Mouse (Mus musculus) hindbrain, embryonic 15.5 days (tissue): ENCODE data around the gene St7l. TPM values are rescaled to one million over a fixed set of nuclear protein-coding genes. Genes with fewer than 3 reads are reported as not detected.
"Not testable (repeated sequence)": the region's sequence is repeated elsewhere in the genome, so short reads cannot be mapped to it uniquely, and the experiment has no call there.

Experiments
- ATAC-seq: fragments of 200-750 bp; cut with Nextera tagmentation; 2 replicates; pipeline ENCODE4 v1.8.0; 2017; ENCODE audit warnings: low read depth, moderate number of reproducible peaks, moderate TSS enrichment; ENCODE audit not compliant: low FRiP score
- H3K27ac ChIP-seq: fragments of 300-500 bp; sonication (generic); replicated peaks from 2 replicates; pipeline ENCODE4 v1.5.1; 2015; ENCODE audit warnings: mild to moderate bottlenecking, inconsistent platforms
- H3K27me3 ChIP-seq: fragments of 300-500 bp; sonication (generic); 2 replicates; pipeline ENCODE4 v1.6.1; 2015; ENCODE audit warnings: control low read depth, inconsistent platforms
- H3K36me3 ChIP-seq: fragments of 300-500 bp; sonication (generic); 2 replicates; pipeline ENCODE4 v1.6.1; 2015; ENCODE audit warnings: control low read depth, inconsistent platforms
- H3K4me1 ChIP-seq: fragments of 300-500 bp; sonication (generic); replicated peaks from 2 replicates; pipeline ENCODE4 v1.6.1; 2015; ENCODE audit warnings: control low read depth, inconsistent platforms
- H3K4me2 ChIP-seq: fragments of 300-500 bp; sonication (generic); 2 replicates; pipeline ENCODE4 v1.6.1; 2015; ENCODE audit warnings: moderate library complexity, mild to moderate bottlenecking, inconsistent platforms
- H3K4me3 ChIP-seq: fragments of 300-500 bp; sonication (generic); 2 replicates; pipeline ENCODE4 v1.5.1; 2015; ENCODE audit warnings: mild to moderate bottlenecking, inconsistent platforms
- H3K9ac ChIP-seq: fragments of 300-500 bp; sonication (generic); 2 replicates; pipeline ENCODE4 v1.6.1; 2015; ENCODE audit warnings: inconsistent platforms
- H3K9me3 ChIP-seq: fragments of 300-500 bp; sonication (generic); 2 replicates; pipeline ENCODE4 v1.6.1; 2016; ENCODE audit warnings: control low read depth, inconsistent platforms
- WGBS: fragments of 180-500 bp; shearing (Covaris S2); methylation state at CpG from one replicate; pipeline ENCODE4 v1.1.7; 2015; 5-methylcytosine and 5-hydroxymethylcytosine counted together
- polyA plus RNA-seq: library from polyadenylated mRNA; unstranded; fragments of >200 nt; fragmentation: Nextera tagmentation; extraction: Ambion mirVana; gene quantifications from 2 replicates; pipeline ENCODE4 v1.2.1, GENCODE M21; 2015

Gene St7l
- polyA plus RNA-seq, 1 experiment from 2014 or later: 31.8 TPM

- no peak for ATAC-seq
- no peak overlapping the region for H3K27ac ChIP-seq
- H3K27me3 ChIP-seq: no peaks in the 10 kb centered on the region
- no peak overlapping the region for H3K4me2 ChIP-seq
- no peaks in the 10 kb centered on the region for H3K9me3 ChIP-seq
- H3K9ac ChIP-seq: no peak overlapping the region
- no peak overlapping the region for H3K4me3 ChIP-seq
- 0 out of 2 replicates have a peak, but pooled peaks cover 4% of the 10 kb centered on the region for H3K36me3 ChIP-seq
- H3K4me1 ChIP-seq: no peaks in the 10 kb centered on the region
- 85% methylated on average over 1 of the region's 1 CpGs for WGBS
These were observed 9.3 kb upstream of the St7l start for GRCm38 (mm10) chr3:104854465-104854864.

- Histone ChIP-seq H3K4me3 (no peak overlapping the region), H3K9me3 (no peaks in the 10 kb centered on the region), H3K27ac (no peak overlapping the region), H3K9ac (no peak overlapping the region), H3K27me3 (no peaks in the 10 kb centered on the region), H3K4me2 (no peak overlapping the region), H3K36me3 (0 out of 2 replicates have a peak, but pooled peaks cover 4% of the 10 kb centered on the region), H3K4me1 (no peaks in the 10 kb centered on the region)
- ATAC-seq: no peak
These were observed 8.9 kb upstream of the St7l start for GRCm38 (mm10) chr3:104854866-104855265.

GRCm38 (mm10) chr3:104856106-104856505 is 7.7 kb upstream of the St7l start:
- H3K4me1 ChIP-seq: peaks cover 3% of the 10 kb centered on the region
- H3K9ac ChIP-seq: no peak overlapping the region
- no peak overlapping the region for H3K27ac ChIP-seq
- ATAC-seq: no peak
- H3K27me3 ChIP-seq: no peaks in the 10 kb centered on the region
- no peak overlapping the region for H3K4me2 ChIP-seq
- H3K36me3 ChIP-seq: 0 out of 2 replicates have a peak, but pooled peaks cover 4% of the 10 kb centered on the region
- WGBS: 88% methylated on average over 1 of the region's 1 CpGs
- H3K4me3 ChIP-seq: no peak overlapping the region
- no peaks in the 10 kb centered on the region for H3K9me3 ChIP-seq

GRCm38 (mm10) chr3:104858560-104858959 is 5.2 kb upstream of the St7l start:
- Histone ChIP-seq H3K4me3 (no peak overlapping the region), H3K9me3 (no peaks in the 10 kb centered on the region), H3K4me1 (peaks cover 27% of the 10 kb centered on the region), H3K36me3 (0 out of 2 replicates have a peak, but pooled peaks cover 4% of the 10 kb centered on the region), H3K4me2 (no peak overlapping the region), H3K9ac (no peak overlapping the region), H3K27me3 (no peaks in the 10 kb centered on the region), H3K27ac (no peak overlapping the region)
- WGBS: 95% methylated on average over 1 of the region's 1 CpGs
- no peak for ATAC-seq

- no peaks in the 10 kb centered on the region for H3K27me3 ChIP-seq
- H3K4me2 ChIP-seq: peak overlapping the region; percentile 68
- peak; percentile 94 for ATAC-seq
- H3K4me1 ChIP-seq: peaks cover 39% of the 10 kb centered on the region
- peak overlapping the region; percentile 74 for H3K4me3 ChIP-seq
- H3K9me3 ChIP-seq: no peaks in the 10 kb centered on the region
- H3K9ac ChIP-seq: peak overlapping the region; percentile 94
- H3K36me3 ChIP-seq: 0 out of 2 replicates have a peak, but pooled peaks cover 6% of the 10 kb centered on the region
- peak overlapping the region; percentile 96 for H3K27ac ChIP-seq
- under 1% methylated on average over 48 of the region's 48 CpGs for WGBS
These were observed 991 bp downstream of the St7l start for GRCm38 (mm10) chr3:104864651-104865340.

- H3K27me3 ChIP-seq: no peaks in the 10 kb centered on the region
- H3K36me3 ChIP-seq: peaks cover 10% of the 10 kb centered on the region; the same call in 1 of the 2 replicates
- H3K4me1 ChIP-seq: peaks cover 39% of the 10 kb centered on the region
- 2% methylated on average over 12 of the region's 12 CpGs for WGBS
- peak; percentile 8; the same call in 1 of the 2 replicates for ATAC-seq
- H3K27ac ChIP-seq: peak overlapping the region; percentile 96
- peak overlapping the region; percentile 74 for H3K4me3 ChIP-seq
- H3K9me3 ChIP-seq: no peaks in the 10 kb centered on the region
- peak overlapping the region; percentile 94 for H3K9ac ChIP-seq
- peak overlapping the region; percentile 68 for H3K4me2 ChIP-seq
These were observed 1.6 kb downstream of the St7l start for GRCm38 (mm10) chr3:104865341-104865788.

GRCm38 (mm10) chr3:104866674-104867073 is 2.9 kb downstream of the St7l start:
- peaks cover 30% of the 10 kb centered on the region for H3K4me1 ChIP-seq
- not testable (repeated sequence) for H3K27me3 ChIP-seq, H3K9ac ChIP-seq, ATAC-seq, H3K9me3 ChIP-seq, H3K27ac ChIP-seq
- 0 out of 2 replicates have a peak overlapping the region, but pooled peaks have one; percentile 74 for H3K4me3 ChIP-seq
- H3K4me2 ChIP-seq: peak overlapping the region; percentile 68; the same call in 1 of the 2 replicates
- H3K36me3 ChIP-seq: peaks cover 23% of the 10 kb centered on the region

GRCm38 (mm10) chr3:104869611-104870010 is 5.8 kb downstream of the St7l start:
- Histone ChIP-seq H3K27me3 (no peaks in the 10 kb centered on the region), H3K4me1 (peaks cover 10% of the 10 kb centered on the region), H3K9ac (no peak overlapping the region), H3K27ac (no peak overlapping the region), H3K9me3 (no peaks in the 10 kb centered on the region), H3K4me2 (no peak overlapping the region), H3K36me3 (peaks cover 49% of the 10 kb centered on the region), H3K4me3 (no peak overlapping the region)
- ATAC-seq: no peak

- no peaks in the 10 kb centered on the region for H3K9me3 ChIP-seq
- 94% methylated on average over 3 of the region's 3 CpGs for WGBS
These were observed 24.8 kb downstream of the St7l start for GRCm38 (mm10) chr3:104888585-104888984.

GRCm38 (mm10) chr3:104896141-104896540 is 32.3 kb downstream of the St7l start:
- H3K36me3 ChIP-seq: peaks cover 59% of the 10 kb centered on the region

More at GRCm38 (mm10) chr3:104888585-104888984, 24.8 kb downstream of the St7l start:
- H3K27me3 ChIP-seq: no peaks in the 10 kb centered on the region
- H3K4me1 ChIP-seq: no peaks in the 10 kb centered on the region
- no peak overlapping the region for H3K4me3 ChIP-seq
- no peak overlapping the region for H3K9ac ChIP-seq
- no peak overlapping the region for H3K4me2 ChIP-seq
- H3K36me3 ChIP-seq: peaks cover 58% of the 10 kb centered on the region
- H3K27ac ChIP-seq: no peak overlapping the region
- ATAC-seq: no peak

GRCm38 (mm10) chr3:104901154-104901553 is 37.3 kb downstream of the St7l start:
- no peak overlapping the region for H3K4me3 ChIP-seq
- ATAC-seq: no peak
- WGBS: 94% methylated on average over 4 of the region's 4 CpGs
- no peaks in the 10 kb centered on the region for H3K9me3 ChIP-seq
- no peaks in the 10 kb centered on the region for H3K27me3 ChIP-seq
- no peak overlapping the region for H3K4me2 ChIP-seq
- H3K36me3 ChIP-seq: peaks cover 48% of the 10 kb centered on the region
- H3K4me1 ChIP-seq: no peaks in the 10 kb centered on the region
- no peak overlapping the region for H3K9ac ChIP-seq
- no peak overlapping the region for H3K27ac ChIP-seq

More at GRCm38 (mm10) chr3:104896141-104896540, 32.3 kb downstream of the St7l start:
- Histone ChIP-seq H3K9me3 (no peaks in the 10 kb centered on the region), H3K27me3 (no peaks in the 10 kb centered on the region), H3K4me3 (no peak overlapping the region), H3K4me1 (no peaks in the 10 kb centered on the region), H3K27ac (no peak overlapping the region), H3K9ac (no peak overlapping the region), H3K4me2 (no peak overlapping the region)
- 72% methylated on average over 3 of the region's 3 CpGs for WGBS
- no peak for ATAC-seq

GRCm38 (mm10) chr3:104905389-104905788 is 41.6 kb downstream of the St7l start:
- H3K4me3 ChIP-seq: no peak overlapping the region
- 90% methylated on average over 4 of the region's 4 CpGs for WGBS
- H3K4me1 ChIP-seq: no peaks in the 10 kb centered on the region
- peaks cover 27% of the 10 kb centered on the region for H3K36me3 ChIP-seq
- H3K27ac ChIP-seq: no peak overlapping the region
- H3K9ac ChIP-seq: no peak overlapping the region
- no peaks in the 10 kb centered on the region for H3K27me3 ChIP-seq
- H3K9me3 ChIP-seq: no peaks in the 10 kb centered on the region
- no peak overlapping the region for H3K4me2 ChIP-seq
- ATAC-seq: no peak
